Comparison of ENCODE assay signal across 23 mouse cellular contexts in genomic region chr8:21134342-21134741, GRCm38 (mm10). TPM values are rescaled to one million over a fixed set of nuclear protein-coding genes. Genes with fewer than 3 reads are reported as not detected.
"Had no signal": no experiment of that assay in that cellular context is flagged by ENCODE, and none has a peak within 500 bp of the region (broad histone marks: within the 10 kb centered on the region; RNA-seq: fewer than 3 reads in every experiment).

Gene Defa30, plus strand, starts transcription at chr8:21134642.

RNA-seq across cellular contexts. Expression of gene Defa30, which starts in this region (rescaled TPM):
- polyA plus RNA-seq: heart, embryonic 10.5 days; heart, embryonic 11.5 days; heart, embryonic 12.5 days; heart, embryonic 13.5 days; heart, embryonic 14.5 days; heart, embryonic 15.5 days; heart, postnatal 0 days; hindbrain, embryonic 10.5 days; hindbrain, embryonic 11.5 days; hindbrain, embryonic 12.5 days; hindbrain, embryonic 13.5 days; hindbrain, embryonic 14.5 days; hindbrain, embryonic 15.5 days; hindbrain, embryonic 16.5 days; hindbrain, postnatal 0 days; inflammation-experienced regulatory T-cells, adult 6 months; intestine, embryonic 14.5 days; intestine, embryonic 15.5 days; kidney, adult 2 months; kidney, embryonic 14.5 days; kidney, embryonic 15.5 days; kidney, embryonic 16.5 days; kidney, postnatal 0 days had no signal
